Comparison of ENCODE assay signal across 7 mouse cellular contexts in genomic region chr6:72534035-72534809, GRCm38 (mm10). TPM values are rescaled to one million over a fixed set of nuclear protein-coding genes. Genes with fewer than 3 reads are reported as not detected.
DNase-seq lines count a peak whose midpoint lies in the region; ATAC-seq lines count a peak whose summit lies in the region.

No protein-coding gene starts in this region.

- H3K27me3 ChIP-seq in forebrain, embryonic 14.5 days (replicated peaks; ENCODE audit: control insufficient read depth, insufficient read depth, low read length) = no peaks in the 10 kb centered on the region

- DNase-seq in NIH3T3 (ENCODE audit: low read depth) = peak; percentile 92
- peak; percentile 60 for DNase-seq in c-Kit-positive CD71-positive TER-119-positive erythroid progenitor cells, embryonic 14.5 days (ENCODE audit: low spot score)
- peak; percentile 95 for DNase-seq in forebrain, embryonic 14.5 days (ENCODE audit: low spot score)
- peak; percentile 87 for DNase-seq in heart, postnatal 4 days
- peak; percentile 61 to 83 for DNase-seq in layer of hippocampus, postnatal 14 days (ENCODE audit: low spot score in 2 of 2)
- DNase-seq in lung, postnatal 4 days = peak; percentile 77 to 79
- DNase-seq in right cerebral cortex, postnatal 10 days (ENCODE audit: low spot score in 2 of 2) = peak; percentile 86 to 87

- peak; percentile 76 for ATAC-seq in forebrain, embryonic 14.5 days

- no peak overlapping the region for H3K27ac ChIP-seq in forebrain, embryonic 14.5 days (ENCODE audit: low read depth, low read length)

- H3K4me3 ChIP-seq in forebrain, embryonic 14.5 days (ENCODE audit: low read depth, low read length) = no peak overlapping the region

- H3K4me2 ChIP-seq in forebrain, embryonic 14.5 days (ENCODE audit: low read length) = no peak overlapping the region

- H3K9me3 ChIP-seq in forebrain, embryonic 14.5 days (replicated peaks; ENCODE audit: control insufficient read depth, low read length) = no peaks in the 10 kb centered on the region

- WGBS in forebrain, embryonic 14.5 days = 42% methylated on average over 8 of the region's 9 CpGs

- H3K36me3 ChIP-seq in forebrain, embryonic 14.5 days (ENCODE audit: control insufficient read depth, insufficient read depth, low read length) = no peaks in the 10 kb centered on the region

- peaks cover 6% of the 10 kb centered on the region; the same call in 1 of the 2 replicates for H3K4me1 ChIP-seq in forebrain, embryonic 14.5 days (ENCODE audit: control insufficient read depth, insufficient read depth, low read length)

- H3K9ac ChIP-seq in forebrain, embryonic 14.5 days (ENCODE audit: low read length) = no peak overlapping the region

RNA-seq across cellular contexts. Expression of gene Capg, which starts 10.0 kb away (rescaled TPM):
- 6.0 and 6.3 TPM in 2 replicates for polyA plus RNA-seq in forebrain, embryonic 14.5 days (2014; fragmentation: Nextera tagmentation; extraction: Ambion mirVana)
- total RNA-seq in heart, postnatal 4 days (2021) = 10 to 100 TPM; 11.5 to 12.9 TPM
- 1 to 10 TPM; 3.0 to 3.6 TPM for total RNA-seq in layer of hippocampus, postnatal 14 days (2021)

RNA-seq across cellular contexts. Expression of gene Sh2d6, which starts 12.7 kb away (rescaled TPM):
- polyA plus RNA-seq in forebrain, embryonic 14.5 days (2014; fragmentation: Nextera tagmentation; extraction: Ambion mirVana) = 0.60 TPM in 1 of 2 replicates, not detected in the other
- total RNA-seq in heart, postnatal 4 days (2021) = under 1 TPM in 1 of 2 experiments, not detected in 1; 0.20 TPM
- total RNA-seq in layer of hippocampus, postnatal 14 days (2021) = under 1 TPM; 0.41 to 0.83 TPM
